Mouse (Mus musculus) stomach, embryonic 15.5 days (tissue): ENCODE results near the gene Pik3c2g. TPM values are rescaled to one million over a fixed set of nuclear protein-coding genes. Genes with fewer than 3 reads are reported as not detected.
A peak's percentile ranks its signal among the peaks of the same experiment; 100 is the strongest.

ENCODE experiments used
- ATAC-seq: fragments of 200-750 bp; cut with Nextera tagmentation; 2 replicates; pipeline ENCODE4 v1.8.0; 2017; ENCODE audit warnings: low read depth, moderate number of reproducible peaks, moderate TSS enrichment; ENCODE audit not compliant: insufficient read depth, low FRiP score
- H3K27ac ChIP-seq: fragments of 300-500 bp; sonication (generic); 2 replicates; pipeline ENCODE4 v1.5.1; 2015; ENCODE audit warnings: mild to moderate bottlenecking, inconsistent platforms
- H3K27me3 ChIP-seq: fragments of 300-500 bp; sonication (generic); replicated peaks from 2 replicates; pipeline ENCODE4 v1.6.1; 2015; ENCODE audit warnings: inconsistent platforms
- H3K36me3 ChIP-seq: fragments of 300-500 bp; sonication (generic); 2 replicates; pipeline ENCODE4 v1.6.1; 2015; ENCODE audit warnings: inconsistent platforms
- H3K4me1 ChIP-seq: fragments of 300-500 bp; sonication (generic); 2 replicates; pipeline ENCODE4 v1.6.1; 2015; ENCODE audit warnings: inconsistent platforms
- H3K4me2 ChIP-seq: fragments of 300-500 bp; sonication (generic); 2 replicates; pipeline ENCODE4 v1.6.1; 2015; ENCODE audit warnings: mild to moderate bottlenecking, inconsistent platforms
- H3K4me3 ChIP-seq: fragments of 300-500 bp; sonication (generic); replicated peaks from 2 replicates; pipeline ENCODE4 v1.5.1; 2015; ENCODE audit warnings: inconsistent platforms
- H3K9ac ChIP-seq: fragments of 300-500 bp; sonication (generic); 2 replicates; pipeline ENCODE4 v1.6.1; 2015; ENCODE audit warnings: inconsistent platforms
- H3K9me3 ChIP-seq: fragments of 300-500 bp; sonication (generic); 2 replicates; pipeline ENCODE4 v1.6.1; 2016; ENCODE audit warnings: inconsistent platforms
- WGBS: fragments of 180-500 bp; shearing (Covaris S2); methylation state at CpG from one replicate; pipeline ENCODE4 v1.1.7; 2015; 5-methylcytosine and 5-hydroxymethylcytosine counted together
- polyA plus RNA-seq: library from polyadenylated mRNA; unstranded; fragments of >200 nt; fragmentation: Nextera tagmentation; extraction: Ambion mirVana; gene quantifications from 2 replicates; pipeline ENCODE4 v1.2.1, GENCODE M21; 2015

Gene Pik3c2g
- 2.6 and 3.5 TPM in 2 replicates for polyA plus RNA-seq

DNA sequence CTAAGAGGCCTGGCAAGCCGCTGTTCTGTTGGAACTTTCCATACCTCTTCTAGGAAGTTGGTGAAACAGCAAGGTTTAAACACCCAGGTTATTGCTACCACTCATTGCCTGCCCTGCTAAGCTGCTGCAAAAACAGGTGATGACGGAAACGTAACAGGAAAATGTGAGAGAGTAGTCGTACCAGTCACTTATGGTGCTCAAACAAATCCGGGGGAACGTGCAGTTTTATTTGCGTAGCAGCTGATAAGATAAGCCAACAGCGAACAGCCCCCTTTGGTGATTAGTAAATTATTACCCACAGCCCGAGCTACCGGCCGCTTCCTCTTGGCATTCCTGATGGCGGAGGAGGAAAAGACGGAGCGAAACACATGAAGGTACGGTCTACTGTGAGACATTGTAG is at the start of gene Pik3c2g:
Pik3c2g (plus strand) TSS at position 330 of the 400 bp plus-strand sequence.
- Histone ChIP-seq H3K4me2 (peak within 1 kb of the TSS; percentile 42), H3K9me3 (no peaks in the 10 kb centered on the region), H3K4me3 (peak within 1 kb of the TSS; percentile 17; the same call in 1 of the 2 replicates), H3K4me1 (no peaks in the 10 kb centered on the region; the same call in 1 of the 2 replicates), H3K36me3 (no peaks in the 10 kb centered on the region), H3K27me3 (no peaks in the 10 kb centered on the region), H3K9ac (no peak within 1 kb of the TSS), H3K27ac (peak within 1 kb of the TSS; percentile 72; the same call in 1 of the 2 replicates)
- ATAC-seq, result peak; percentile 90
- 27% methylated on average over 15 of the region's 15 CpGs for WGBS

DNA sequence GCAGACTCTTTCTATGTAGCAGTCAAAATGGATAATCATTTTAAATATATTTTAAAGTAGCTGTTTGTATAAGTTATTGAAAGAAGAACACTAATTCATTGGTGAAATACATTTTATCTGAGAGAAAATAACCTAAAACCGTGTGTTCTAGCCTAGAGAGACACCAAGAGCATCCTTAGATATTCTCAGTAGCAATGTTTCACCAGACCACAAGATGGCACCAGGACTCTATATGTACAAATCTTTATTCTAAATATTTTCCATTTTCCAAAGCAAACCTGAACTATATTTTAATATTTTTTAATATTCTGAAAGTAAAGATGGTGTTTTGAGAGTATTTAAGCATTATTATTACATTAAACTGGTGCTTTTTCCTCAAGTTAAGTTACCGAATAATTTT is 48.6 kb upstream of the Pik3c2g start:
- 57% methylated on average over 2 of the region's 2 CpGs for WGBS
- no peak overlapping the region for H3K9ac ChIP-seq
- no peak overlapping the region for H3K27ac ChIP-seq
- ATAC-seq, result no peak
- H3K36me3 ChIP-seq, result no peaks in the 10 kb centered on the region
- no peak overlapping the region for H3K4me2 ChIP-seq
- no peaks in the 10 kb centered on the region for H3K4me1 ChIP-seq
- H3K27me3 ChIP-seq, result no peaks in the 10 kb centered on the region
- H3K4me3 ChIP-seq, result no peak overlapping the region
- H3K9me3 ChIP-seq, result no peaks in the 10 kb centered on the region

DNA sequence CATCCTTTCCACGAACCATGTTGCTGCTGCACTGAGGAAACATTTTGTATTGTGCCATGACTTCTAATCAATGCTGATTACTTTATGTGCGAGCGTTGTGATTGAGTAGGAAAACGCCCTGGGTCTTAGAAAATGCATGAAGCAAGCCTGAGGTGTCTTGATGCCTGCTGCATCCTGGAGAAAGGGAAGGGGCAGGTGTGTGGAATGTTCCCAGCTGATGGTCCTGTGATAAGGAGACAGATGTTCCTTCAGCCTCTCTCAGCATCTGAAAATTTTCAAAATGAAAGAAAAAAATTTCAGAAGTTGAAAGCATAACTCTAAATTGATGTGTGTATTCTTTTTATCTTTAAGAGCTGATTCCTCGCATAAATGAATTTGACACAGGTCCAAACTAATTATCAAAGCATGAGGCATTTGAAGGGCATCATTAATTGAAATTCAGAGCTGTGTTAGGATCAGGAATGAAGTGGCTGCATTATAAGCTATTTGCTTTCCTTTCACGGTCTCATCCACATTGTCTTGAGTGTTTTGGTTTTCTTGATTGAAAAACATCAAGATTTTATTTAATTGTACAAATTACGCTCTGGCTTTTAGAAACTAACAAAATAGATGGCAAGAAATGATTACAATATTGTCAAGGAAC is 31.4 kb upstream of the Pik3c2g start:
- Histone ChIP-seq H3K4me2 (no peak overlapping the region), H3K27ac (no peak overlapping the region), H3K4me1 (no peaks in the 10 kb centered on the region), H3K9ac (no peak overlapping the region), H3K4me3 (no peak overlapping the region), H3K27me3 (no peaks in the 10 kb centered on the region), H3K9me3 (no peaks in the 10 kb centered on the region), H3K36me3 (no peaks in the 10 kb centered on the region)
- WGBS, result 77% methylated on average over 7 of the region's 7 CpGs
- no peak for ATAC-seq

DNA sequence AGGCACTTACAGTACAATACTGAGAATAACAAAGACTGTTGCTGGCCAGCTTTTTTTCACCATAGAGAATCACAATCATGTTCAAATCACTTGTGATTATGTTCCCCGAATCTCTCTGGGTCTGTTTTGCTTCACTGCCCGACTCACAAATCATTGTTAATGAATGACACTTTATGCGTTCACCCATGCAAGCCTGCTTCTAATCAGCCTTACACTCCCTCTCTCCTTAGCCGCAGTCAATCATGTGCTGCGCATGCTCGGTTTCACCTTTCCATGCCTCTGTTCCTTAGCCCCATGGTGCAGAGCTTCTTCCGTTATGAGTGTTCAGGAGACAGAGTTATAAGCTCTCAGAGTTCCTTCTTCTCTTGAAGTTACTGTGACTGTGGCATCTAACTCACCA is 17.8 kb upstream of the Pik3c2g start:
- no peak overlapping the region for H3K4me3 ChIP-seq
- no peak overlapping the region for H3K4me2 ChIP-seq
- WGBS, result 66% methylated on average over 7 of the region's 7 CpGs
- H3K9me3 ChIP-seq, result no peaks in the 10 kb centered on the region
- H3K4me1 ChIP-seq, result no peaks in the 10 kb centered on the region
- H3K27me3 ChIP-seq, result no peaks in the 10 kb centered on the region
- ATAC-seq, result no peak
- H3K36me3 ChIP-seq, result no peaks in the 10 kb centered on the region
- H3K27ac ChIP-seq, result no peak overlapping the region
- H3K9ac ChIP-seq, result no peak overlapping the region

DNA sequence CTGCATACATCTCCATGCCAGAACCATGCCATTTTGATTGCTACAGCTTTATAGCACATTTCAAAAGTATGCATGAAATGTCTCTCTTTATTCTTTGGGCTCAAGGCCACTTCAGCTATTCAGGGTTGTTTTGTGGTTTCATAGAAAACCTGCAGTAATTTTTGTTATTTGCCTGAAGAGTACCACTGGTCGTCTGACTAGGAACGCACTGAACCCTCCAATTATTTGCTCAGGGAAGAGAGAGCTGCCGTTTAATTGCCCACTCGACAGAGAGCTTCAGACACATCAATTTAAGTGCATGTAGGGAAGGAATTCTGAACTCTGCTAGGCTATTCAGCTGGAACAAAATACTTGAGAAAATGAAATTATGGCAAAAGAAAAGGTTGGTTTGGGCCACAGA is 11.2 kb upstream of the Pik3c2g start:
- 62% methylated on average over 4 of the region's 4 CpGs for WGBS
- no peak for ATAC-seq
- no peak overlapping the region for H3K4me2 ChIP-seq
- no peaks in the 10 kb centered on the region for H3K9me3 ChIP-seq
- no peak overlapping the region for H3K9ac ChIP-seq
- no peaks in the 10 kb centered on the region for H3K27me3 ChIP-seq
- no peak overlapping the region for H3K4me3 ChIP-seq
- no peaks in the 10 kb centered on the region for H3K36me3 ChIP-seq
- H3K4me1 ChIP-seq, result no peaks in the 10 kb centered on the region
- no peak overlapping the region for H3K27ac ChIP-seq

DNA sequence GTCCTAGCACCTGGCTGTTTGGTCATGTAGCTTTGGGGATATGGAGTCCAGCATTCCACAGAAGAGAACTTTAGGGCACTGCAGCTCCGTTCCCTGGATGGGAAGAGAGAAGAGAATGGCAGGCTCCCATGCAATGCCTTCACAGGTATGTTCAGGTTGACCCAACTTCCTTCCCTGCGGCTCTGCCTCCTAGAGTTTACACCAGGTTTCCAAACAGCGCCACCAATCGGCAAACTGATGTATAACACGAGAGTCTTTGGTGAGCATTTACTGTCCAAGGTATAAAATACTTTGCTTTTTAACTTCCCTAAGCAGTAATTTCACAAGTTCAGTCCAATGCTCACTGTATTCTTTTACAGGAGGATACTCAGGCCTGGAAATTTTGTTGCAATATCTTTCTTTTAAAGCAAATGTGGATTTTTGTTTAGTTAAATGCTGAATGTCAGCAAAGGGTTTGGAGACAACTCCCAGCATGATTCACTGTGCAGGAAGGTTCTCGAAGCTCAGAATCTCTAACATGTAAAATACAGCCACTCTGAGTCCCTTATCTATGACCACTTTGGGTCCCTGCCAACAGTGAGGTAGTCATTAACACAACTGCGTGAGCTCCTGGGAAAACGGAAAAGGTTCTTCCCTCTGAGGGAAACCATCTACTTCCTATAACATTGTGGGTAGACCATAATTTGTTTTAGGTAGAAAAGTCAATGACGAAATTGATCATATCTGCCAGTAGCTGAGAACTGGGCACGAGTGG is 10.6 kb upstream of the Pik3c2g start:
- Histone ChIP-seq H3K4me2 (no peak overlapping the region), H3K36me3 (no peaks in the 10 kb centered on the region), H3K27ac (no peak overlapping the region), H3K4me3 (no peak overlapping the region), H3K27me3 (no peaks in the 10 kb centered on the region), H3K9me3 (no peaks in the 10 kb centered on the region), H3K4me1 (no peaks in the 10 kb centered on the region), H3K9ac (no peak overlapping the region)
- 0 out of 2 replicates have a peak, but pooled peaks have one; percentile 35 for ATAC-seq
- WGBS, result 63% methylated on average over 10 of the region's 10 CpGs

DNA sequence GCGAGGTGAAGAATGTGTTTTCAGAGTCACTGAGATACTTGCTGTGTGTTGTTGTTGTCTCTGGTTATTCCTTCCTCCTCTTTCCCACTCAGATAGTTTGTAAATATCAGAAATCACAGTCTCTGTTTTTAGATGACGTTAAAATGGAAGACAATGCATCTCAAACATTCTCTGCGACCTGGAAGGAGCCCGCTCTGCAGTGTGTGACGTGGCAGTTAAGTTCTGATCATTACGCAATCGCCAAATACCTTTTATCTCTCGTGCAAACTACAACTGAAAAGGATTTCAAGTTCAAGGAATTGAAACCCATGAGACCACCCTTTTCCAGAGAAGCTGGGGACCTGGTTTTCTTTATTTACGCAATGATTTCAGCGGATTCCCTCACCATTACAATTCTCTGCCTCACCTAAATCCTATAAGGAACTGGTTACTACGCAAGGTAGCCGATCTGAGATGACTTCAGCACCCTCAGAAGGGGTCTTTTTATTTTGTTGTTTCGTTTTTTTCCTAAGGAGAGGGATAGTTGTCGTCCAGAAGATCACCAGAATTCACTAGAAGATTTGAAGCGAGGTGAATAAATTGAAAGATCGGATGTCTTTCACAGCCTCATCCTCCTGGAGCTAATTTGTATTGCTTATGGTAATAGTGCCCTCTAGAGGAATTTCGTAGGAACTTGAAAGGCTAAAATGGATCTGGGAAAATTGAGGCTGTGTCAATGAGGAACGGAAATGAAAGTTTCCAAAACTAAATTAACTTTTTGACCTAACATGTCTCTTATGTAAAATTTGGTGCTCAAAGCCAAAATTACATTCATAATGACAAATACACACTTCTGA is 9.8 kb upstream of the Pik3c2g start:
- no peak for ATAC-seq
- H3K9ac ChIP-seq, result no peak overlapping the region
- no peak overlapping the region for H3K27ac ChIP-seq
- H3K4me2 ChIP-seq, result peak overlapping the region; percentile 28; the same call in 1 of the 2 replicates
- WGBS, result 52% methylated on average over 18 of the region's 18 CpGs
- no peaks in the 10 kb centered on the region for H3K4me1 ChIP-seq
- H3K27me3 ChIP-seq, result no peaks in the 10 kb centered on the region
- no peak overlapping the region for H3K4me3 ChIP-seq
- no peaks in the 10 kb centered on the region for H3K9me3 ChIP-seq
- H3K36me3 ChIP-seq, result no peaks in the 10 kb centered on the region

DNA sequence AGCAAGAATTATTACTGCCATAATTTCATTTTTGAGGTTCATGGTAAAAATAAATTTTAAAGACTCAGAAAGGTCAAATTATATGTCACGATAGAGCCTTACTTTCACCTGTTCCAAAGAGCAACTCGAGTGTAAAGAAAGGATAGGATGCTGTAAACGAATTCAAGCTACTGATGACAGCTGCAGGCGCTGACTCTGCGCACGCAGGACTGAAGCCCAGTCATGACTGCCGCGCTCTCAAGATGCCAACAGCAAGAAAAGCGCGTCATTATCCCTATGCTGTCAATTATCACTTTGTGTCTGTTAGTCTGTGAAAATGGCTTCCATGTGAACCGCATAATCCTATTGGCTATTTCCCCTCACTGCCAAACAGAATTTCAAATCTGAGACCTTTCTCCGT is 457 bp downstream of the Pik3c2g start:
- peak overlapping the region; percentile 42 for H3K4me2 ChIP-seq
- ATAC-seq, result no peak
- H3K4me3 ChIP-seq, result peak overlapping the region; percentile 17; the same call in 1 of the 2 replicates
- no peaks in the 10 kb centered on the region for H3K9me3 ChIP-seq
- H3K27ac ChIP-seq, result no peak overlapping the region
- no peak overlapping the region for H3K9ac ChIP-seq
- 62% methylated on average over 12 of the region's 12 CpGs for WGBS
- no peaks in the 10 kb centered on the region for H3K27me3 ChIP-seq
- H3K36me3 ChIP-seq, result no peaks in the 10 kb centered on the region
- no peaks in the 10 kb centered on the region; the same call in 1 of the 2 replicates for H3K4me1 ChIP-seq

DNA sequence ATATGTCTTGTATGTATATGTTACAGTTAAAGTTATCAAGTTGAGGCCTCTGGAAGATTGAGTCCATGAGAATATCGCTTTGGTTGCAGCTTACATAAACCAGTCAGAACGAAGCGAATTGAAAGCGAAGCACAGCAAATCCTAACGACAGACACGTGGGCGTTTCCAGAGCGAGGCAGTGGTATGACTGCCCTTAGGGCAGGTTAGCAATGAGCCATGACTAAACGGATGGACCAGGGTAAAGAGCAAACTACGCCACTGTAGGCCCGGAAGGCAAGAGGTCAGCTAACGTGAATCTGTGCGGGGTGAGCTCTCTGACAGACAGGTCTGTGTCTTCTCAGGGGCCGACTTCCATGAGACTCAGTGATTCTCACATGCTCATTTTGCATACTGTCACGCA is 1.4 kb downstream of the Pik3c2g start:
- Histone ChIP-seq H3K9ac (no peak overlapping the region), H3K9me3 (no peaks in the 10 kb centered on the region), H3K36me3 (no peaks in the 10 kb centered on the region), H3K27me3 (no peaks in the 10 kb centered on the region), H3K4me3 (no peak overlapping the region), H3K4me1 (no peaks in the 10 kb centered on the region; the same call in 1 of the 2 replicates), H3K4me2 (no peak overlapping the region), H3K27ac (no peak overlapping the region)
- 60% methylated on average over 15 of the region's 15 CpGs for WGBS
- ATAC-seq, result peak; percentile 47; the same call in 1 of the 2 replicates

DNA sequence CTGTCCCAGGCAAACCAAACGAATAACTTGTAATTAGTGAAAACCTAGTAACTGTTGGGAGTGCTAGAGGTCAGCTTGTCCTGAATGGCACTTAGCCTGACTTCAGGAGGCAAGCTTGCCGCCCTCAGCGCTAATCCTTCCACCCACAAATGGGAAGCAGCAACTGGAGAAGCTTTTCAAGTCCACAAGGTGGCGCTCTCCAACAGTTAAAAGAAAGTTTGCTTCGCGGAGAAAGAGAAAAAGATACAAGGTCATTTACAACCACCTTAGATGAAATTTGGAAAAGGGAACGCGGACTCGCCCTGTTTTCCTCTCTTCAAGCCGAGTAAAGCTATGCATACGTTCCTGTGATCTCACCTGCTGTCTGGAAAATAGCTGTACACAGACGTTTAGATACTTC is 2.3 kb downstream of the Pik3c2g start:
- 4% methylated on average over 12 of the region's 12 CpGs for WGBS
- no peaks in the 10 kb centered on the region for H3K9me3 ChIP-seq
- no peaks in the 10 kb centered on the region for H3K36me3 ChIP-seq
- H3K4me3 ChIP-seq, result no peak overlapping the region
- H3K9ac ChIP-seq, result no peak overlapping the region
- no peaks in the 10 kb centered on the region for H3K27me3 ChIP-seq
- ATAC-seq, result no peak
- no peaks in the 10 kb centered on the region; the same call in 1 of the 2 replicates for H3K4me1 ChIP-seq
- no peak overlapping the region for H3K27ac ChIP-seq
- H3K4me2 ChIP-seq, result peak overlapping the region; percentile 35; the same call in 1 of the 2 replicates

DNA sequence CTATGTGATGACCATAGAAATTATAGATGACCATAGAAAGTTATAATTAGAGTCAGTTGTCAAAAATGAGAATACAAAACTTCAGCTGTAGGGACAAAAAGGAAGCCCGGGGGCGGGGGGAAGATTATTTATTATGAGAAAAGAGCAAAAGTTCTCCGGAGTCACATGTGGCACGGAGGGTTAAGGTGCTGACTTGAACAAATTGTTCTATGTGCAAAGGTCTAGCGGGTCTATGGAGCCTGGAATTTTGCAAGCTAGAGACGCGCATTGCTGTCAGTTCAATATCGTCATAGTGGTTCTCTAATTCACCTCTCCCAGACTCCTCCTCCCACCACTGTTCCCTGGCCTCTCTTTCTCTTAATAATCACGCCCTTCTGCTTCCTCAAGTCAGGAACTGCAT is 2.8 kb downstream of the Pik3c2g start:
- no peaks in the 10 kb centered on the region; the same call in 1 of the 2 replicates for H3K4me1 ChIP-seq
- no peak overlapping the region for H3K27ac ChIP-seq
- H3K36me3 ChIP-seq, result no peaks in the 10 kb centered on the region
- no peak overlapping the region for H3K9ac ChIP-seq
- no peak overlapping the region for H3K4me3 ChIP-seq
- H3K4me2 ChIP-seq, result no peak overlapping the region
- H3K27me3 ChIP-seq, result no peaks in the 10 kb centered on the region
- WGBS, result 62% methylated on average over 9 of the region's 9 CpGs
- no peaks in the 10 kb centered on the region for H3K9me3 ChIP-seq
- ATAC-seq, result no peak
